Mouse (Mus musculus) kidney, embryonic 14.5 days (tissue): ENCODE results near the gene Sgip1. TPM values are rescaled to one million over a fixed set of nuclear protein-coding genes. Genes with fewer than 3 reads are reported as not detected.

Source experiments
- ATAC-seq: fragments of 200-750 bp; cut with Nextera tagmentation; 2 replicates; pipeline ENCODE4 v1.8.0; 2017; ENCODE audit warnings: moderate number of reproducible peaks, mild to moderate bottlenecking, moderate TSS enrichment, moderate library complexity; ENCODE audit not compliant: low FRiP score, low TSS enrichment
- H3K27ac ChIP-seq: fragments of 300-500 bp; sonication (generic); 2 replicates; pipeline ENCODE4 v1.5.1; 2014; ENCODE audit warnings: low read depth, mild to moderate bottlenecking, low read length, moderate library complexity, mixed read lengths
- H3K27me3 ChIP-seq: fragments of 300-500 bp; sonication (generic); 2 replicates; pipeline ENCODE4 v1.6.1; 2014; ENCODE audit warnings: mild to moderate bottlenecking, low read length; ENCODE audit not compliant: control insufficient read depth, insufficient read depth
- H3K36me3 ChIP-seq: fragments of 300-500 bp; sonication (generic); 2 replicates; pipeline ENCODE4 v1.6.1; 2014; ENCODE audit warnings: low read length, mixed read lengths; ENCODE audit not compliant: control insufficient read depth, insufficient read depth
- H3K4me1 ChIP-seq: fragments of 300-500 bp; sonication (generic); 2 replicates; pipeline ENCODE4 v1.6.1; 2014; ENCODE audit warnings: low read length, mixed read lengths; ENCODE audit not compliant: control insufficient read depth, insufficient read depth
- H3K4me2 ChIP-seq: fragments of 300-500 bp; sonication (generic); replicated peaks from 2 replicates; pipeline ENCODE4 v1.6.1; 2014; ENCODE audit warnings: low read depth, mild to moderate bottlenecking, low read length
- H3K4me3 ChIP-seq: fragments of 300-500 bp; sonication (generic); 2 replicates; pipeline ENCODE4 v1.5.1; 2014; ENCODE audit warnings: mild to moderate bottlenecking, low read length
- H3K9ac ChIP-seq: fragments of 300-500 bp; sonication (generic); 2 replicates; pipeline ENCODE4 v1.6.1; 2014; ENCODE audit warnings: low read depth, mild to moderate bottlenecking, low read length, moderate library complexity
- H3K9me3 ChIP-seq: fragments of 300-500 bp; sonication (generic); 2 replicates; pipeline ENCODE4 v1.6.1; 2016; ENCODE audit warnings: low read length; ENCODE audit not compliant: control insufficient read depth
- WGBS: fragments of 180-500 bp; shearing (Covaris S2); extraction: QIAGEN DNeasy Blood & Tissue Kit; methylation state at CpG from one replicate; pipeline ENCODE4 v1.1.7; 2014; 5-methylcytosine and 5-hydroxymethylcytosine counted together
- polyA plus RNA-seq: library from polyadenylated mRNA; unstranded; fragments of >200 nt; fragmentation: Nextera tagmentation; extraction: Ambion mirVana; gene quantifications from 2 replicates; pipeline ENCODE4 v1.2.1, GENCODE M21; 2014

Gene Sgip1
- 8.8 and 10.0 TPM in 2 replicates for polyA plus RNA-seq

- no peak within 1 kb of the TSS for H3K9ac ChIP-seq
- WGBS = 65% methylated on average over 8 of the region's 8 CpGs
- no peaks in the 10 kb centered on the region for H3K9me3 ChIP-seq
- no peaks in the 10 kb centered on the region for H3K27me3 ChIP-seq
- no peak within 1 kb of the TSS for H3K4me3 ChIP-seq
- ATAC-seq = no peak
- H3K4me2 ChIP-seq = no peak within 1 kb of the TSS
- no peaks in the 10 kb centered on the region for H3K36me3 ChIP-seq
- no peaks in the 10 kb centered on the region for H3K4me1 ChIP-seq
- no peak within 1 kb of the TSS for H3K27ac ChIP-seq
Observed at GRCm38 (mm10) chr4:102741287-102741686, at the start of gene Sgip1. Gene Sgip1, plus strand, starts transcription at chr4:102741297.

- Histone ChIP-seq H3K27me3 (no peaks in the 10 kb centered on the region), H3K36me3 (no peaks in the 10 kb centered on the region), H3K4me1 (no peaks in the 10 kb centered on the region), H3K4me3 (no peak overlapping the region), H3K9ac (no peak overlapping the region), H3K27ac (no peak overlapping the region), H3K9me3 (no peaks in the 10 kb centered on the region), H3K4me2 (no peak overlapping the region)
- 80% methylated on average over 4 of the region's 4 CpGs for WGBS
- no peak for ATAC-seq
Observed at GRCm38 (mm10) chr4:102691402-102691801, 49.7 kb upstream of the Sgip1 start.

- WGBS = 94% methylated on average over 7 of the region's 7 CpGs
- H3K36me3 ChIP-seq = no peaks in the 10 kb centered on the region
- no peak overlapping the region for H3K4me3 ChIP-seq
- H3K27ac ChIP-seq = no peak overlapping the region
- ATAC-seq = no peak
- H3K9ac ChIP-seq = no peak overlapping the region
- no peak overlapping the region for H3K4me2 ChIP-seq
- H3K27me3 ChIP-seq = no peaks in the 10 kb centered on the region
- no peaks in the 10 kb centered on the region for H3K4me1 ChIP-seq
- H3K9me3 ChIP-seq = no peaks in the 10 kb centered on the region
Observed at GRCm38 (mm10) chr4:102697966-102698365, 43.1 kb upstream of the Sgip1 start.

GRCm38 (mm10) chr4:102711731-102712130, 29.4 kb upstream of the Sgip1 start:
- Histone ChIP-seq H3K4me2 (no peak overlapping the region), H3K36me3 (no peaks in the 10 kb centered on the region), H3K27ac (no peak overlapping the region), H3K27me3 (no peaks in the 10 kb centered on the region), H3K9ac (no peak overlapping the region), H3K4me1 (no peaks in the 10 kb centered on the region), H3K9me3 (no peaks in the 10 kb centered on the region), H3K4me3 (no peak overlapping the region)
- 71% methylated on average over 4 of the region's 4 CpGs for WGBS
- no peak for ATAC-seq

GRCm38 (mm10) chr4:102715532-102715931, 25.6 kb upstream of the Sgip1 start:
- no peak overlapping the region for H3K27ac ChIP-seq
- no peaks in the 10 kb centered on the region for H3K36me3 ChIP-seq
- H3K4me1 ChIP-seq = no peaks in the 10 kb centered on the region
- no peak for ATAC-seq
- no peaks in the 10 kb centered on the region for H3K9me3 ChIP-seq
- H3K4me3 ChIP-seq = no peak overlapping the region
- H3K27me3 ChIP-seq = no peaks in the 10 kb centered on the region
- H3K4me2 ChIP-seq = no peak overlapping the region
- no peak overlapping the region for H3K9ac ChIP-seq

- Histone ChIP-seq H3K4me2 (no peak overlapping the region), H3K4me1 (no peaks in the 10 kb centered on the region), H3K36me3 (no peaks in the 10 kb centered on the region), H3K4me3 (no peak overlapping the region), H3K9ac (no peak overlapping the region), H3K27ac (no peak overlapping the region), H3K27me3 (no peaks in the 10 kb centered on the region), H3K9me3 (no peaks in the 10 kb centered on the region)
- no peak for ATAC-seq
- WGBS = 77% methylated on average over 5 of the region's 5 CpGs
Observed at GRCm38 (mm10) chr4:102717123-102717828, 23.8 kb upstream of the Sgip1 start.

GRCm38 (mm10) chr4:102719535-102719934, 21.6 kb upstream of the Sgip1 start:
- no peaks in the 10 kb centered on the region for H3K27me3 ChIP-seq

GRCm38 (mm10) chr4:102719951-102720350, 21.1 kb upstream of the Sgip1 start:
- H3K4me2 ChIP-seq = no peak overlapping the region
- H3K27me3 ChIP-seq = no peaks in the 10 kb centered on the region
- H3K27ac ChIP-seq = no peak overlapping the region
- H3K4me1 ChIP-seq = no peaks in the 10 kb centered on the region
- no peaks in the 10 kb centered on the region for H3K9me3 ChIP-seq
- H3K9ac ChIP-seq = no peak overlapping the region
- WGBS = 79% methylated on average over 1 of the region's 1 CpGs
- ATAC-seq = no peak
- H3K4me3 ChIP-seq = no peak overlapping the region
- no peaks in the 10 kb centered on the region for H3K36me3 ChIP-seq

More at GRCm38 (mm10) chr4:102719535-102719934, 21.6 kb upstream of the Sgip1 start:
- no peaks in the 10 kb centered on the region for H3K36me3 ChIP-seq
- H3K27ac ChIP-seq = no peak overlapping the region
- no peaks in the 10 kb centered on the region for H3K4me1 ChIP-seq
- ATAC-seq = no peak
- no peak overlapping the region for H3K9ac ChIP-seq
- H3K4me2 ChIP-seq = no peak overlapping the region
- H3K9me3 ChIP-seq = no peaks in the 10 kb centered on the region
- no peak overlapping the region for H3K4me3 ChIP-seq
- WGBS = 8% methylated on average over 1 of the region's 1 CpGs

- Histone ChIP-seq H3K9me3 (no peaks in the 10 kb centered on the region), H3K4me3 (no peak overlapping the region), H3K27ac (no peak overlapping the region), H3K36me3 (no peaks in the 10 kb centered on the region), H3K9ac (no peak overlapping the region), H3K4me1 (no peaks in the 10 kb centered on the region), H3K4me2 (no peak overlapping the region), H3K27me3 (no peaks in the 10 kb centered on the region)
- WGBS = 66% methylated on average over 5 of the region's 5 CpGs
- ATAC-seq = no peak
Observed at GRCm38 (mm10) chr4:102724442-102724841, 16.7 kb upstream of the Sgip1 start.
